Mouse (Mus musculus): ENCODE results near the gene Fgd5. TPM values are rescaled to one million over a fixed set of nuclear protein-coding genes. Genes with fewer than 3 reads are reported as not detected.

Fgd5 gene
- polyA plus RNA-seq, 1 experiment from 2014 or later = 9.3 TPM

- ATAC-seq = no peak
- Histone ChIP-seq H3K4me3 (replicated peaks; ENCODE audit: low read length) (no peak overlapping the region), H3K4me1 (replicated peaks; ENCODE audit: control insufficient read depth, insufficient read depth, low read length) (peaks cover 27% of the 10 kb centered on the region), H3K36me3 (ENCODE audit: control insufficient read depth, insufficient read depth) (no peaks in the 10 kb centered on the region), H3K4me2 (ENCODE audit: low read length) (no peak overlapping the region), H3K9me3 (ENCODE audit: control insufficient read depth, low read length) (no peaks in the 10 kb centered on the region), H3K27me3 (replicated peaks; ENCODE audit: control insufficient read depth, insufficient read depth, low read length) (no peaks in the 10 kb centered on the region), H3K27ac (ENCODE audit: low read length) (no peak overlapping the region), H3K9ac (replicated peaks; ENCODE audit: low read depth, low read length) (no peak overlapping the region)
- 89% methylated on average over 2 of the region's 2 CpGs for WGBS
Measured at GRCm38 (mm10) chr6:92093869-92094268, 115.2 kb downstream of the Fgd5 start.

- no peaks in the 10 kb centered on the region for H3K27me3 ChIP-seq (replicated peaks; ENCODE audit: control insufficient read depth, insufficient read depth, low read length)
- no peak overlapping the region for H3K4me2 ChIP-seq (ENCODE audit: low read length)
- WGBS = 74% methylated on average over 2 of the region's 2 CpGs
- H3K36me3 ChIP-seq (ENCODE audit: control insufficient read depth, insufficient read depth) = no peaks in the 10 kb centered on the region
- H3K27ac ChIP-seq (ENCODE audit: low read length) = no peak overlapping the region
- no peak for ATAC-seq
- H3K9me3 ChIP-seq (ENCODE audit: control insufficient read depth, low read length) = no peaks in the 10 kb centered on the region
- no peak overlapping the region for H3K9ac ChIP-seq (replicated peaks; ENCODE audit: low read depth, low read length)
- no peak overlapping the region for H3K4me3 ChIP-seq (replicated peaks; ENCODE audit: low read length)
- peaks cover 1% of the 10 kb centered on the region; the same call in 1 of the 2 replicates for H3K4me1 ChIP-seq (replicated peaks; ENCODE audit: control insufficient read depth, insufficient read depth, low read length)
Measured at GRCm38 (mm10) chr6:92100679-92101360, 122.1 kb downstream of the Fgd5 start.

DNA sequence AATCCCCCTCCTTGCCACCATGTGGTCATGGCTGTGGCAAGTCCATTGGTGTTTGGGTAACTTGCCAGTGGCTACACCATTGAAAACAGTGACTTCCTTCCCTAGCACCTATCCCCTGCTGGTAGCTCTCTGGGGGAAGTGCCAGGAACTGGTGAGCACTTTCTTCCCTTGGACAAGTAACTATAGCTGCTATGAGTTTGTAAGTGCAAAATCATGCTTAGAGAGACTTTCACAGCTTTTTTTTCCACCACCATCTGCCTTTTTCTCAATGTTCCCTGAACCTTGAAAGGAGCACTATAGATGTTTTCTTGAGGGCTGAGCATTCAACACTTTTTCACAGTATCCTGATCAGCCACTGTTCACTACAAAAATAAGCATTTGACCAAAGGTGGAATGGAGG is 145.9 kb downstream of the Fgd5 start:
- Histone ChIP-seq H3K9ac (replicated peaks; ENCODE audit: low read depth, low read length) (no peak overlapping the region), H3K27me3 (replicated peaks; ENCODE audit: control insufficient read depth, insufficient read depth, low read length) (no peaks in the 10 kb centered on the region), H3K9me3 (ENCODE audit: control insufficient read depth, low read length) (no peaks in the 10 kb centered on the region), H3K4me2 (ENCODE audit: low read length) (no peak overlapping the region), H3K27ac (ENCODE audit: low read length) (no peak overlapping the region), H3K4me1 (replicated peaks; ENCODE audit: control insufficient read depth, insufficient read depth, low read length) (0 out of 2 replicates have a peak, but pooled peaks cover 3% of the 10 kb centered on the region), H3K36me3 (ENCODE audit: control insufficient read depth, insufficient read depth) (no peaks in the 10 kb centered on the region), H3K4me3 (replicated peaks; ENCODE audit: low read length) (no peak overlapping the region)
- no peak for ATAC-seq

Other genes starting within 250 kb of the Fgd5 start
- gene Grip2, start 151.6 kb upstream of the Fgd5 start, polyA plus RNA-seq (2015; fragmentation: Nextera tagmentation; extraction: Ambion mirVana) = 11.4 and 13.6 TPM in 2 replicates
- 41.0 and 47.0 TPM in 2 replicates for gene Ccdc174, start 100.8 kb upstream of the Fgd5 start, polyA plus RNA-seq (2015; fragmentation: Nextera tagmentation; extraction: Ambion mirVana)
- gene 4930590J08Rik, start 76.1 kb upstream of the Fgd5 start, polyA plus RNA-seq (2015; fragmentation: Nextera tagmentation; extraction: Ambion mirVana) = 0.58 and 0.98 TPM in 2 replicates
- gene Nr2c2, start 112.5 kb downstream of the Fgd5 start, polyA plus RNA-seq (2015; fragmentation: Nextera tagmentation; extraction: Ambion mirVana) = 21.5 and 25.8 TPM in 2 replicates
- 58.7 and 65.8 TPM in 2 replicates for gene Mrps25, start 205.2 kb downstream of the Fgd5 start, polyA plus RNA-seq (2015; fragmentation: Nextera tagmentation; extraction: Ambion mirVana)
- gene Rbsn, start 236.0 kb downstream of the Fgd5 start, polyA plus RNA-seq (2015; fragmentation: Nextera tagmentation; extraction: Ambion mirVana) = 34.6 and 37.9 TPM in 2 replicates